ENCODE assay signal across 8 mouse cellular contexts in the genomic region with DNA sequence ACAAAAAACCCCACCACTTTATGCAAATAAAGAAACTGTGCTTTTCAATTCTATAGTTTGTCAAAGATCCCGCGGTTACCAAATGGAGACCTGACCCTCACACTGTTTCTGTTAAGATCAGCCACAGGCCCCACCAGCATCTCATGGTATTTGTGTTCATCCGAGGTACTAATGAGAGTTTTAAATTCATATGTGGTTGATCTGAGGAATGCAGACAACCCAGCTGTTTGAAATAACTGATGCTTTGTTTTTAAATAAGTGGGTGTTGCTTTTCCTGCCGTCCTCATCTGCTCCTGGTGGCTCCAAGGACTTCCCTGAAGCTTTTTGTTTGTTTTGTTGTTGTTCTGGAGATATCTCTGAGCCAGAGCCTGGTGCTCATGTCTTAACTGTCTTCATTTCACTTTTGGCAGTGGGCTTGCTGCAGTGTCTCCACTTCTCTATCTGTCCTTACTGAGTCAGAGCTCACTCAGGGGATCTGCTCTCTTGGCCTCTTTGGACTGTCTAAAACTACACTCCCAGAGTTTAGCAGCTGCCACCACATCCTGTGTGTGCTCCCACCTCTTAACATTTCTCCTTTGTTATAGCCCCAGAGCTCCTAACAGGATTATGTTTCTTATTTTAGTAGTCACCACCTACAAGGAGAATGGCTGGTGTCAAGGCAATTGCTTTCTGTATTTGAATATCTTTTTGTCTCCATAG. TPM values are rescaled to one million over a fixed set of nuclear protein-coding genes. Genes with fewer than 3 reads are reported as not detected.
DNase-seq lines count a peak whose midpoint lies in the region; ATAC-seq lines count a peak whose summit lies in the region.

No protein-coding gene starts in this region.

- H3K27ac ChIP-seq in kidney, embryonic 14.5 days (ENCODE audit: low read depth, low read length): peak overlapping the region; percentile 25; the same call in 1 of the 2 replicates
- peak overlapping the region; percentile 72 for H3K27ac ChIP-seq in embryonic facial prominence, embryonic 10.5 days (replicated peaks)
- peak overlapping the region; percentile 73 for H3K27ac ChIP-seq in heart, embryonic 11.5 days (ENCODE audit: low read depth, low read length)

- 50% methylated on average over 4 of the region's 4 CpGs for WGBS in kidney, embryonic 14.5 days
- 45% methylated on average over 4 of the region's 4 CpGs for WGBS in embryonic facial prominence, embryonic 10.5 days
- WGBS in heart, embryonic 11.5 days (ENCODE audit: insufficient replicate concordance): 33% methylated on average over 4 of the region's 4 CpGs

- no peak for DNase-seq in kidney, postnatal 14 days
- DNase-seq in 3T3-L1 (ENCODE audit: low read depth, low spot score) (peak; percentile 87), MN1 (ENCODE audit: low spot score) (no peak)
- no peak for DNase-seq in embryonic facial prominence, embryonic 10.5 days (ENCODE audit: low spot score)
- no peak for DNase-seq in cerebellum, postnatal 10 days
- DNase-seq in cerebellum, adult 9-11 months: no peak

- H3K4me1 ChIP-seq in kidney, embryonic 14.5 days (ENCODE audit: control insufficient read depth, insufficient read depth, low read length): peaks cover 5% of the 10 kb centered on the region; the same call in 1 of the 2 replicates
- H3K4me1 ChIP-seq in embryonic facial prominence, embryonic 10.5 days: peaks cover 23% of the 10 kb centered on the region
- H3K4me1 ChIP-seq in heart, embryonic 11.5 days (ENCODE audit: control insufficient read depth, insufficient read depth, low read length): peaks cover 31% of the 10 kb centered on the region

- no peaks in the 10 kb centered on the region for H3K9me3 ChIP-seq in kidney, embryonic 14.5 days (ENCODE audit: control insufficient read depth, low read length)
- H3K9me3 ChIP-seq in embryonic facial prominence, embryonic 10.5 days: no peaks in the 10 kb centered on the region
- H3K9me3 ChIP-seq in heart, embryonic 11.5 days (replicated peaks; ENCODE audit: control insufficient read depth, low read length): no peaks in the 10 kb centered on the region

- no peaks in the 10 kb centered on the region for H3K27me3 ChIP-seq in kidney, embryonic 14.5 days (ENCODE audit: control insufficient read depth, insufficient read depth, low read length)
- no peaks in the 10 kb centered on the region for H3K27me3 ChIP-seq in embryonic facial prominence, embryonic 10.5 days (replicated peaks; ENCODE audit: low read depth, poor library complexity, severe bottlenecking)
- H3K27me3 ChIP-seq in heart, embryonic 11.5 days (ENCODE audit: control insufficient read depth, insufficient read depth, low read length): no peaks in the 10 kb centered on the region

- H3K4me2 ChIP-seq in kidney, embryonic 14.5 days (replicated peaks; ENCODE audit: low read depth, low read length): no peak overlapping the region
- peak overlapping the region; percentile 8; the same call in 1 of the 2 replicates for H3K4me2 ChIP-seq in heart, embryonic 11.5 days

- H3K4me3 ChIP-seq in kidney, embryonic 14.5 days (ENCODE audit: low read length): no peak overlapping the region
- H3K4me3 ChIP-seq in embryonic facial prominence, embryonic 10.5 days: no peak overlapping the region
- H3K4me3 ChIP-seq in heart, embryonic 11.5 days (ENCODE audit: low read depth, low read length): no peak overlapping the region

- no peaks in the 10 kb centered on the region for H3K36me3 ChIP-seq in kidney, embryonic 14.5 days (ENCODE audit: control insufficient read depth, insufficient read depth, low read length)
- H3K36me3 ChIP-seq in embryonic facial prominence, embryonic 10.5 days (replicated peaks): no peaks in the 10 kb centered on the region
- no peaks in the 10 kb centered on the region for H3K36me3 ChIP-seq in heart, embryonic 11.5 days (ENCODE audit: control insufficient read depth, insufficient read depth, low read length)

- H3K9ac ChIP-seq in kidney, embryonic 14.5 days (ENCODE audit: low read depth, low read length): no peak overlapping the region
- H3K9ac ChIP-seq in heart, embryonic 11.5 days (ENCODE audit: low read depth, low read length): no peak overlapping the region

- peak; percentile 26; the same call in 1 of the 2 replicates for ATAC-seq in kidney, embryonic 14.5 days (ENCODE audit: low FRiP score, low TSS enrichment)
- ATAC-seq in heart, embryonic 11.5 days (replicated peaks; ENCODE audit: insufficient number of reproducible peaks, low FRiP score, low TSS enrichment): no peak

RNA-seq across cellular contexts. Expression of gene Pcdh7, which starts 39.1 kb away (rescaled TPM):
- 6.5 and 7.6 TPM in 2 replicates for polyA plus RNA-seq in kidney, embryonic 14.5 days (2014; fragmentation: Nextera tagmentation; extraction: Ambion mirVana)
- 6.2 and 7.0 TPM in 2 replicates for polyA plus RNA-seq in embryonic facial prominence, embryonic 10.5 days (2016; fragmentation: Nextera tagmentation; extraction: Ambion mirVana)
- 17.6 and 19.4 TPM in 2 replicates for polyA plus RNA-seq in heart, embryonic 11.5 days (2014; fragmentation: Nextera tagmentation; extraction: Ambion mirVana)
